Mouse (Mus musculus) midbrain, embryonic 10.5 days (tissue): Measurements from ENCODE around the gene Pogz. TPM values are rescaled to one million over a fixed set of nuclear protein-coding genes. Genes with fewer than 3 reads are reported as not detected.

ENCODE experiments used
- DNase-seq: peaks from one replicate; pipeline ENCODE4 v3.0.0-alpha.2; 2017; ENCODE audit warnings: low spot score
- H3K27ac ChIP-seq: fragments of 300-500 bp; sonication (generic); replicated peaks from 2 replicates; pipeline ENCODE4 v1.5.1; 2016; ENCODE audit warnings: mild to moderate bottlenecking
- H3K27me3 ChIP-seq: fragments of 300-500 bp; sonication (generic); 2 replicates; pipeline ENCODE4 v1.6.1; 2016; ENCODE audit warnings: low read depth, mild to moderate bottlenecking; ENCODE audit not compliant: poor library complexity, severe bottlenecking
- H3K36me3 ChIP-seq: fragments of 300-500 bp; sonication (generic); 2 replicates; pipeline ENCODE4 v1.6.1; 2016; ENCODE audit warnings: mild to moderate bottlenecking, moderate library complexity
- H3K4me1 ChIP-seq: fragments of 300-500 bp; sonication (generic); 2 replicates; pipeline ENCODE4 v1.6.1; 2016
- H3K4me3 ChIP-seq: fragments of 300-500 bp; sonication (generic); 2 replicates; pipeline ENCODE4 v1.5.1; 2016; ENCODE audit warnings: mild to moderate bottlenecking, moderate library complexity
- H3K9me3 ChIP-seq: fragments of 300-500 bp; sonication (generic); replicated peaks from 2 replicates; pipeline ENCODE4 v1.6.1; 2016; ENCODE audit warnings: mild to moderate bottlenecking
- WGBS: fragments of 180-500 bp; shearing (Covaris S2); methylation state at CpG from one replicate; pipeline ENCODE4 v1.1.7; 2016; 5-methylcytosine and 5-hydroxymethylcytosine counted together
- polyA plus RNA-seq: library from polyadenylated mRNA; unstranded; fragments of >200 nt; fragmentation: Nextera tagmentation; extraction: Ambion mirVana; gene quantifications from 2 replicates; pipeline ENCODE4 v1.2.1, GENCODE M21; 2016

The Pogz gene
- polyA plus RNA-seq, 1 experiment from 2014 or later = 17.9 TPM

DNA sequence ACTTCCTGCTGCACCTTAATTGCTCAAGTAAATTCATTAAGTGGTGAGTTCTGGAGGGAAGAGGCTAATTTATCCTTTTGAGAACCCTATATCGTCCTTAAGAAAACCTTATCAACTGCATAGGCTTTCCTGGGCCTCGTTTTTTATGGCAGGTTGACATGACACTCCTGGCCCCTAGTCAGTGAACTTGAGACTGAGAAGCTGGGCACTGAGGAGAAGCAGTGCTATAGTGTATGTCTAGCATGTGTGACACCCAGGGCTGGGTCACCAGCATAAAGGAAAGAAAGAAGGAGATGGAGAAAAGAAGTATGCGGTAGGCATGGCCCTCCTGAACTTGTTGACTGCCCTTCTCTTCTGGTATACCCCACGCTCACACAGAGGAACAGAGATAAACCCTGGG is 23.3 kb upstream of the Pogz start:
- WGBS = 89% methylated on average over 4 of the region's 4 CpGs

GRCm38 (mm10) chr3:94814663-94815062 is 22.7 kb upstream of the Pogz start:
- Histone ChIP-seq H3K4me1 (peaks cover 1% of the 10 kb centered on the region; the same call in 1 of the 2 replicates), H3K9me3 (no peaks in the 10 kb centered on the region), H3K27me3 (no peaks in the 10 kb centered on the region), H3K4me3 (no peak overlapping the region), H3K27ac (no peak overlapping the region), H3K36me3 (no peaks in the 10 kb centered on the region)
- 83% methylated on average over 4 of the region's 4 CpGs for WGBS
- DNase-seq = no peak

More for the DNA sequence above, 23.3 kb upstream of the Pogz start:
- no peaks in the 10 kb centered on the region for H3K9me3 ChIP-seq
- no peak for DNase-seq
- H3K4me3 ChIP-seq = no peak overlapping the region
- no peaks in the 10 kb centered on the region for H3K4me1 ChIP-seq
- H3K27me3 ChIP-seq = no peaks in the 10 kb centered on the region
- H3K36me3 ChIP-seq = no peaks in the 10 kb centered on the region
- no peak overlapping the region for H3K27ac ChIP-seq

- H3K9me3 ChIP-seq = no peaks in the 10 kb centered on the region
- H3K4me3 ChIP-seq = no peak overlapping the region
- no peak for DNase-seq
- no peak overlapping the region for H3K27ac ChIP-seq
- H3K36me3 ChIP-seq = no peaks in the 10 kb centered on the region
- H3K4me1 ChIP-seq = peaks cover 7% of the 10 kb centered on the region
- no peaks in the 10 kb centered on the region for H3K27me3 ChIP-seq
Observed at GRCm38 (mm10) chr3:94815603-94816002, 21.8 kb upstream of the Pogz start.

GRCm38 (mm10) chr3:94817731-94818130 is 19.6 kb upstream of the Pogz start:
- H3K27ac ChIP-seq = no peak overlapping the region
- H3K36me3 ChIP-seq = no peaks in the 10 kb centered on the region
- no peak for DNase-seq
- no peaks in the 10 kb centered on the region for H3K27me3 ChIP-seq
- no peaks in the 10 kb centered on the region for H3K9me3 ChIP-seq
- WGBS = 79% methylated on average over 2 of the region's 2 CpGs
- peaks cover 11% of the 10 kb centered on the region for H3K4me1 ChIP-seq
- H3K4me3 ChIP-seq = no peak overlapping the region

DNA sequence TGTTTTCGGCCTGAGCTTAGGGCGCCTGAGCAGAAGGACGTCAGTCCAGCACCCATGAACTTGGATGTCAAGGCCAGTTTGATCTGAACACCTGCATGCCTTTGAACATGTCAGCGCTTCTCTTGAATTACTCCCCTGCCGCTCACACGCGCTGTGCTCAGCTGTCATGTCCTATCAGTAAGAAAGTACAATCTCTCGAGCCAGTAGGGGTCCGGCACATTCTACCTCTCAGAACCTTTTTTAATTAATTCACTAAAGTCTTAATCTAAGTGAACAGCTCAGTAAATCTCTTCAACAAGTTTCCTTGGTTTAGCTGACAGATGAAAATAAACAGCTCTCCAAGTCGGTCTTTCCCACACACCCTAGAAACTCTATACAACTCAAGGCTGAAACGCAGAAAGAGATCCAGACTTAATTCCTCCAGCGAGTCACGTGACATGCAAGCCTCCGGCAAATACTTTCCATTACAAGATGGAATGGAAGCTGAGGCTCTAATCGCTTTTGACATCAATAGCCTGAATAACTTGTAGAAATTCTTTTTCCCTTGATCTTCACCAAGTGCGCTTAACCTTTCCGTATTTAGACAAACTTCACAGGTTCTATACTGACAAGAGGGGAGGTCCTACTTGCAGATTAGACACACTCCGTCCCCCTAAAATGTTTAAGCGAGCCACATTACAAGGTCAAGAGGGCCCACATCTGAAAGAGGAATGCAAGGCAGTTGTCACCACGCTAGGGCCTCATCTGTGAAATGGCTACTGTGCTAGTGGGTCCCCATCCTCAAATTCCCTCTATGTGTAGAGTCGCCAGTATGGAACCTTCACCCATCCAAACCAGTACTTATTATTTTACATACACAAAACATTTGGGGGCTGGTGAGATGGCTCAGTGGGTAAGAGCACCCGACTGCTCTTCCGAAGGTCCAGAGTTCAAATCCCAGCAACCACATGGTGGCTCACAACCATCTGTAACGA is 17.6 kb upstream of the Pogz start:
- no peak overlapping the region for H3K27ac ChIP-seq
- H3K9me3 ChIP-seq = no peaks in the 10 kb centered on the region
- no peaks in the 10 kb centered on the region for H3K36me3 ChIP-seq
- H3K4me3 ChIP-seq = no peak overlapping the region
- 77% methylated on average over 24 of the region's 24 CpGs for WGBS
- DNase-seq = no peak
- peaks cover 11% of the 10 kb centered on the region for H3K4me1 ChIP-seq
- no peaks in the 10 kb centered on the region for H3K27me3 ChIP-seq

GRCm38 (mm10) chr3:94821008-94821638 is 16.2 kb upstream of the Pogz start:
- peak overlapping the region; percentile 62 for H3K4me3 ChIP-seq
- WGBS = 2% methylated on average over 31 of the region's 31 CpGs
- no peaks in the 10 kb centered on the region for H3K36me3 ChIP-seq
- no peaks in the 10 kb centered on the region for H3K27me3 ChIP-seq
- H3K9me3 ChIP-seq = no peaks in the 10 kb centered on the region
- DNase-seq = peak; percentile 68
- peak overlapping the region; percentile 94 for H3K27ac ChIP-seq
- H3K4me1 ChIP-seq = peaks cover 11% of the 10 kb centered on the region

- H3K4me3 ChIP-seq = peak overlapping the region; percentile 62
- H3K36me3 ChIP-seq = no peaks in the 10 kb centered on the region
- peaks cover 11% of the 10 kb centered on the region for H3K4me1 ChIP-seq
- no peak for DNase-seq
- H3K27me3 ChIP-seq = no peaks in the 10 kb centered on the region
- no peaks in the 10 kb centered on the region for H3K9me3 ChIP-seq
- 88% methylated on average over 4 of the region's 4 CpGs for WGBS
- peak overlapping the region; percentile 94 for H3K27ac ChIP-seq
Observed at GRCm38 (mm10) chr3:94822082-94822481, 15.3 kb upstream of the Pogz start.

DNA sequence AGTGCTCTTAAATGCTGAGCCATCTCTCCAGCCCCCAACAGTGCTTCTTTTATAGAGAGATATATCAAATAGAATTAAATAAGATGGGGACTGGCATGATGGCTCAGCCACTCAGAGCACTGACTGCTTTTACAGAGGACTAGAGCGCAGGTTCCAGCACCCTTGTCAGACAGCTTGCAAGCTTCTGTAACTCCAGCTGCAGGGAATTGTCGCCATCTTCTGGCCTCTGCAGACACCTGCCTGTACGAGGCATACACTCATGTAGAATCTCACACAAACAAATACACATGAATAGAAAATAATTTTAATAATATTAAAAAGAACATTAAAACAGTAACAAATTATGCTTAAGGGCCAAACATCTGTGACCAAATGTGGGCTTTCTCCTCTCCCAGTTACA is 13.3 kb upstream of the Pogz start:
- Histone ChIP-seq H3K27me3 (no peaks in the 10 kb centered on the region), H3K4me1 (peaks cover 11% of the 10 kb centered on the region), H3K9me3 (no peaks in the 10 kb centered on the region), H3K36me3 (no peaks in the 10 kb centered on the region), H3K4me3 (no peak overlapping the region), H3K27ac (no peak overlapping the region)
- 77% methylated on average over 3 of the region's 3 CpGs for WGBS
- DNase-seq = no peak

GRCm38 (mm10) chr3:94832100-94832499 is 5.3 kb upstream of the Pogz start:
- H3K4me1 ChIP-seq = 0 out of 2 replicates have a peak, but pooled peaks cover 7% of the 10 kb centered on the region
- H3K9me3 ChIP-seq = no peaks in the 10 kb centered on the region
- H3K36me3 ChIP-seq = no peaks in the 10 kb centered on the region
- 19% methylated on average over 9 of the region's 9 CpGs for WGBS
- no peak overlapping the region for H3K4me3 ChIP-seq
- H3K27me3 ChIP-seq = no peaks in the 10 kb centered on the region
- H3K27ac ChIP-seq = no peak overlapping the region
- no peak for DNase-seq

GRCm38 (mm10) chr3:94832701-94833100 is 4.7 kb upstream of the Pogz start:
- Histone ChIP-seq H3K4me1 (0 out of 2 replicates have a peak, but pooled peaks cover 7% of the 10 kb centered on the region), H3K36me3 (no peaks in the 10 kb centered on the region), H3K4me3 (no peak overlapping the region), H3K9me3 (no peaks in the 10 kb centered on the region), H3K27ac (no peak overlapping the region), H3K27me3 (no peaks in the 10 kb centered on the region)
- 75% methylated on average over 5 of the region's 5 CpGs for WGBS
- DNase-seq = no peak

- H3K9me3 ChIP-seq = no peaks in the 10 kb centered on the region
- peaks cover 7% of the 10 kb centered on the region; the same call in 1 of the 2 replicates for H3K4me1 ChIP-seq
- DNase-seq = no peak
- H3K27ac ChIP-seq = no peak overlapping the region
- no peaks in the 10 kb centered on the region for H3K36me3 ChIP-seq
- H3K4me3 ChIP-seq = no peak overlapping the region
- no peaks in the 10 kb centered on the region for H3K27me3 ChIP-seq
Observed at GRCm38 (mm10) chr3:94833358-94833757, 4.0 kb upstream of the Pogz start.

DNA sequence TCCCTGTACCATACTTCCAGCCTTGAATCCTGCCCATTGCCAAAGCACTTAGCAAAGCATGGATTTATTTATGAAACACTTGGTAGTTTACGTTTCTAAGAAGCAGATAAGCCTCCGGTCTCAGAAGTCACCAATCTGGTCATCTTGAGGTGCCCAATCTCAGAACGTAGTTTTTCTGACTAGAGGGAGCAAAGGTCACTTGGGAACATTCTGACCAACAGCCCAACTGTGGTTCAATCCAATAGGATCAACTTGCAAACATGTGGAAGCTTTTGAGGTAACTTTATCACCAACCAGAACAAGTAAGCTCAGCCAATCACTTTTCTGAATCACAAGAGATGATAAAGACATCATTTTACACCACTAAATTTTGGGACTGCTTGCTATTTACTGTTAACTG is 2.0 kb upstream of the Pogz start:
- H3K9me3 ChIP-seq = no peaks in the 10 kb centered on the region
- 80% methylated on average over 3 of the region's 3 CpGs for WGBS
- H3K4me3 ChIP-seq = no peak overlapping the region
- 0 out of 2 replicates have a peak, but pooled peaks cover 3% of the 10 kb centered on the region for H3K36me3 ChIP-seq
- no peaks in the 10 kb centered on the region for H3K27me3 ChIP-seq
- DNase-seq = no peak
- peaks cover 23% of the 10 kb centered on the region for H3K4me1 ChIP-seq
- H3K27ac ChIP-seq = no peak overlapping the region

DNA sequence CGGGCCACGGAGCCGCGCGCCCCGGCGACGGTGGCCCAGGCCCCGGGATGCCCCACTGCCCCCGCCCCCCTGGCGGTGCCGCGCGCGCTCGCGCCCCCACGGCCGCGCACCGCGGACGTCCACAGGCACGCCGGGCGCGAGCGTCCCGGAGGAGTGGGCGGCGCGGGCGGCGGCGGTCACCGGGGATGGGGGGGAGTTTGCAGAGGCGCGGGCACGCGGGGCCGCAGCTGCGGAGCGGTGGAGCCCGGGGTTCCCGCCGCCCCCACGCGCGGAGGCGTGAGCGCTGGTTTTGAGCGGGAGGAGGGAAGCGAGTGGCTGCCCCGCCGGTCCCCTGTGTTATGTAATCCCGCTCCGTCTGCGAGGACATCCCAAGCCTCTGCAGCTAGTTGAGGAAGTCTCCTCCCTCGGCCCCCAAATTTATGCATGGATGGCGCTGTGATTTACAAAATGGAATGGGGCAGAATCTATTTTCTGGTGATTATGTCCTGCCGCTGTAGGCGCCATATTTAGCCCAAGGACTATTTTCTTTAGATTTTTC is 661 bp downstream of the Pogz start:
- peaks cover 21% of the 10 kb centered on the region for H3K4me1 ChIP-seq
- H3K27ac ChIP-seq = peak overlapping the region; percentile 99
- peak overlapping the region; percentile 80 for H3K4me3 ChIP-seq
- H3K36me3 ChIP-seq = 0 out of 2 replicates have a peak, but pooled peaks cover 3% of the 10 kb centered on the region
- 2% methylated on average over 60 of the region's 62 CpGs for WGBS
- DNase-seq = peak; percentile 81
- H3K9me3 ChIP-seq = no peaks in the 10 kb centered on the region
- no peaks in the 10 kb centered on the region for H3K27me3 ChIP-seq
